Mouse (Mus musculus) kidney, embryonic 14.5 days (tissue): ENCODE data around the gene Ttll11. TPM values are rescaled to one million over a fixed set of nuclear protein-coding genes. Genes with fewer than 3 reads are reported as not detected.

ENCODE experiments used
- ATAC-seq: fragments of 200-750 bp; cut with Nextera tagmentation; 2 replicates; pipeline ENCODE4 v1.8.0; 2017; ENCODE audit warnings: moderate number of reproducible peaks, mild to moderate bottlenecking, moderate TSS enrichment, moderate library complexity; ENCODE audit not compliant: low FRiP score, low TSS enrichment
- H3K27ac ChIP-seq: fragments of 300-500 bp; sonication (generic); 2 replicates; pipeline ENCODE4 v1.5.1; 2014; ENCODE audit warnings: low read depth, mild to moderate bottlenecking, low read length, moderate library complexity, mixed read lengths
- H3K27me3 ChIP-seq: fragments of 300-500 bp; sonication (generic); 2 replicates; pipeline ENCODE4 v1.6.1; 2014; ENCODE audit warnings: mild to moderate bottlenecking, low read length; ENCODE audit not compliant: control insufficient read depth, insufficient read depth
- H3K36me3 ChIP-seq: fragments of 300-500 bp; sonication (generic); 2 replicates; pipeline ENCODE4 v1.6.1; 2014; ENCODE audit warnings: low read length, mixed read lengths; ENCODE audit not compliant: control insufficient read depth, insufficient read depth
- H3K4me1 ChIP-seq: fragments of 300-500 bp; sonication (generic); 2 replicates; pipeline ENCODE4 v1.6.1; 2014; ENCODE audit warnings: low read length, mixed read lengths; ENCODE audit not compliant: control insufficient read depth, insufficient read depth
- H3K4me2 ChIP-seq: fragments of 300-500 bp; sonication (generic); replicated peaks from 2 replicates; pipeline ENCODE4 v1.6.1; 2014; ENCODE audit warnings: low read depth, mild to moderate bottlenecking, low read length
- H3K4me3 ChIP-seq: fragments of 300-500 bp; sonication (generic); 2 replicates; pipeline ENCODE4 v1.5.1; 2014; ENCODE audit warnings: mild to moderate bottlenecking, low read length
- H3K9ac ChIP-seq: fragments of 300-500 bp; sonication (generic); 2 replicates; pipeline ENCODE4 v1.6.1; 2014; ENCODE audit warnings: low read depth, mild to moderate bottlenecking, low read length, moderate library complexity
- H3K9me3 ChIP-seq: fragments of 300-500 bp; sonication (generic); 2 replicates; pipeline ENCODE4 v1.6.1; 2016; ENCODE audit warnings: low read length; ENCODE audit not compliant: control insufficient read depth
- WGBS: fragments of 180-500 bp; shearing (Covaris S2); extraction: QIAGEN DNeasy Blood & Tissue Kit; methylation state at CpG from one replicate; pipeline ENCODE4 v1.1.7; 2014; 5-methylcytosine and 5-hydroxymethylcytosine counted together
- polyA plus RNA-seq: library from polyadenylated mRNA; unstranded; fragments of >200 nt; fragmentation: Nextera tagmentation; extraction: Ambion mirVana; gene quantifications from 2 replicates; pipeline ENCODE4 v1.2.1, GENCODE M21; 2014

Ttll11 gene
- polyA plus RNA-seq, 1 experiment from 2014 or later: 0.58 TPM

GRCm38 (mm10) chr2:35899712-35900111, 80.0 kb downstream of the Ttll11 start:
- Histone ChIP-seq H3K27me3 (no peaks in the 10 kb centered on the region), H3K4me2 (no peak overlapping the region), H3K4me1 (no peaks in the 10 kb centered on the region), H3K9ac (no peak overlapping the region), H3K36me3 (no peaks in the 10 kb centered on the region), H3K4me3 (no peak overlapping the region), H3K9me3 (no peaks in the 10 kb centered on the region), H3K27ac (no peak overlapping the region)
- ATAC-seq: no peak
- WGBS: 85% methylated on average over 3 of the region's 3 CpGs

- ATAC-seq: 0 out of 2 replicates have a peak, but pooled peaks have one; percentile 5
- Histone ChIP-seq H3K9me3 (no peaks in the 10 kb centered on the region), H3K9ac (no peak overlapping the region), H3K4me2 (no peak overlapping the region), H3K4me1 (no peaks in the 10 kb centered on the region), H3K36me3 (no peaks in the 10 kb centered on the region), H3K4me3 (no peak overlapping the region), H3K27ac (no peak overlapping the region), H3K27me3 (no peaks in the 10 kb centered on the region)
- 59% methylated on average over 4 of the region's 4 CpGs for WGBS
Measured at GRCm38 (mm10) chr2:35899135-35899474, 80.6 kb downstream of the Ttll11 start.

- no peaks in the 10 kb centered on the region for H3K9me3 ChIP-seq
- H3K36me3 ChIP-seq: no peaks in the 10 kb centered on the region
- H3K9ac ChIP-seq: no peak overlapping the region
- no peak overlapping the region for H3K4me2 ChIP-seq
- H3K4me3 ChIP-seq: no peak overlapping the region
- peak; percentile 74 for ATAC-seq
- no peaks in the 10 kb centered on the region for H3K27me3 ChIP-seq
- WGBS: 52% methylated on average over 6 of the region's 6 CpGs
- no peak overlapping the region for H3K27ac ChIP-seq
- H3K4me1 ChIP-seq: no peaks in the 10 kb centered on the region
Measured at GRCm38 (mm10) chr2:35898425-35899134, 81.1 kb downstream of the Ttll11 start.

GRCm38 (mm10) chr2:35897125-35897524, 82.6 kb downstream of the Ttll11 start:
- Histone ChIP-seq H3K9ac (no peak overlapping the region), H3K27ac (no peak overlapping the region), H3K4me3 (no peak overlapping the region), H3K4me2 (no peak overlapping the region), H3K4me1 (no peaks in the 10 kb centered on the region), H3K36me3 (no peaks in the 10 kb centered on the region), H3K9me3 (no peaks in the 10 kb centered on the region), H3K27me3 (no peaks in the 10 kb centered on the region)
- ATAC-seq: no peak
- WGBS: 76% methylated on average over 2 of the region's 2 CpGs

GRCm38 (mm10) chr2:35894512-35894911, 85.2 kb downstream of the Ttll11 start:
- no peaks in the 10 kb centered on the region for H3K36me3 ChIP-seq
- no peak overlapping the region for H3K4me3 ChIP-seq
- no peaks in the 10 kb centered on the region for H3K4me1 ChIP-seq
- H3K4me2 ChIP-seq: no peak overlapping the region
- no peak for ATAC-seq
- H3K9me3 ChIP-seq: no peaks in the 10 kb centered on the region
- 80% methylated on average over 2 of the region's 2 CpGs for WGBS
- no peak overlapping the region for H3K9ac ChIP-seq
- H3K27ac ChIP-seq: no peak overlapping the region
- no peaks in the 10 kb centered on the region for H3K27me3 ChIP-seq

GRCm38 (mm10) chr2:35890635-35891034, 89.1 kb downstream of the Ttll11 start:
- WGBS: 68% methylated on average over 3 of the region's 3 CpGs
- H3K36me3 ChIP-seq: no peaks in the 10 kb centered on the region
- H3K27me3 ChIP-seq: no peaks in the 10 kb centered on the region
- H3K4me2 ChIP-seq: no peak overlapping the region
- H3K9ac ChIP-seq: no peak overlapping the region
- no peaks in the 10 kb centered on the region for H3K4me1 ChIP-seq
- H3K27ac ChIP-seq: no peak overlapping the region
- no peaks in the 10 kb centered on the region for H3K9me3 ChIP-seq
- H3K4me3 ChIP-seq: no peak overlapping the region
- no peak for ATAC-seq

- no peak for ATAC-seq
- Histone ChIP-seq H3K36me3 (no peaks in the 10 kb centered on the region), H3K4me2 (no peak overlapping the region), H3K27me3 (no peaks in the 10 kb centered on the region), H3K9me3 (no peaks in the 10 kb centered on the region), H3K9ac (no peak overlapping the region), H3K4me1 (no peaks in the 10 kb centered on the region), H3K4me3 (no peak overlapping the region), H3K27ac (no peak overlapping the region)
- 69% methylated on average over 2 of the region's 2 CpGs for WGBS
Measured at GRCm38 (mm10) chr2:35889776-35890175, 89.9 kb downstream of the Ttll11 start.

GRCm38 (mm10) chr2:35884296-35884695, 95.4 kb downstream of the Ttll11 start:
- Histone ChIP-seq H3K9ac (no peak overlapping the region), H3K4me3 (no peak overlapping the region), H3K27ac (no peak overlapping the region), H3K27me3 (no peaks in the 10 kb centered on the region), H3K9me3 (no peaks in the 10 kb centered on the region), H3K36me3 (no peaks in the 10 kb centered on the region), H3K4me1 (no peaks in the 10 kb centered on the region), H3K4me2 (no peak overlapping the region)
- 27% methylated on average over 7 of the region's 7 CpGs for WGBS
- no peak for ATAC-seq

GRCm38 (mm10) chr2:35882336-35882987, 97.3 kb downstream of the Ttll11 start:
- Histone ChIP-seq H3K36me3 (no peaks in the 10 kb centered on the region), H3K27me3 (no peaks in the 10 kb centered on the region), H3K4me2 (no peak overlapping the region), H3K4me3 (no peak overlapping the region), H3K27ac (no peak overlapping the region), H3K9me3 (no peaks in the 10 kb centered on the region), H3K9ac (no peak overlapping the region), H3K4me1 (no peaks in the 10 kb centered on the region)
- WGBS: 48% methylated on average over 9 of the region's 9 CpGs
- no peak for ATAC-seq
